Mouse (Mus musculus) left cerebral cortex, postnatal 36 days (tissue): ENCODE measurements at regions not wholly inside any gene's neighbourhood (a gene's known extent, or its start where the extent isn't known, plus 50 kb on each side); places are given as distances from the start of the nearest gene placed in this dataset.

ENCODE experiments used
- DNase-seq, 2 experiments: peaks; one replicate each; pipeline ENCODE4 v3.0.0; 2021 to 2022; ENCODE audit warnings: low spot score in 2 of 2, mixed read lengths in 1 of 2
- intact Hi-C: fragments of 180-260 bp; cut with DNase I; formaldehyde crosslinking; loops from one replicate; pipeline ENCODE4 v1.15.1; 2025

- DNase-seq: no peak
- intact Hi-C loops: no loop called here
Observed at GRCm38 (mm10) chr12:118660384-118661213, 185.5 kb upstream of the Sp8 start.

GRCm38 (mm10) chr12:118659240-118660120, 186.6 kb upstream of the Sp8 start:
- DNase-seq: no peak
- intact Hi-C loops: loop anchor here (5.0 kb wide), 2 partner anchors 178 to 193 kb away; no protein-coding TSS in a partner anchor

GRCm38 (mm10) chr12:118650483-118651160, 195.5 kb upstream of the Sp8 start:
- DNase-seq: no peak
- intact Hi-C loops: no loop called here

GRCm38 (mm10) chr12:118649323-118649973, 196.7 kb upstream of the Sp8 start:
- no peak for DNase-seq
- intact Hi-C loops: no loop called here

- no peak for DNase-seq
- intact Hi-C loops: no loop called here
Observed at GRCm38 (mm10) chr12:118648673-118649072, 197.5 kb upstream of the Sp8 start.

GRCm38 (mm10) chr12:118647270-118648042, 198.7 kb upstream of the Sp8 start:
- DNase-seq: no peak
- intact Hi-C loops: no loop called here

- intact Hi-C loops: no loop called here
Observed at GRCm38 (mm10) chr12:118640925-118641324, 205.2 kb upstream of the Sp8 start.

GRCm38 (mm10) chr12:118637214-118637613, 208.9 kb upstream of the Sp8 start:
- intact Hi-C loops: no loop called here
- no peak for DNase-seq

More at GRCm38 (mm10) chr12:118640925-118641324, 205.2 kb upstream of the Sp8 start:
- no peak for DNase-seq

- no peak for DNase-seq
- intact Hi-C loops: no loop called here
Observed at GRCm38 (mm10) chr12:118635456-118635855, 210.7 kb upstream of the Sp8 start.

GRCm38 (mm10) chr12:118630373-118630772, 215.8 kb upstream of the Sp8 start:
- DNase-seq: no peak
- intact Hi-C loops: no loop called here

GRCm38 (mm10) chr12:118621697-118622485, 224.2 kb upstream of the Sp8 start:
- no peak for DNase-seq
- intact Hi-C loops: no loop called here

- intact Hi-C loops: no loop called here
- DNase-seq: no peak
Observed at GRCm38 (mm10) chr12:118620847-118621636, 225.1 kb upstream of the Sp8 start.

- intact Hi-C loops: no loop called here
- no peak for DNase-seq
Observed at GRCm38 (mm10) chr12:118597015-118597414, 249.1 kb upstream of the Sp8 start.

- no peak for DNase-seq
- intact Hi-C loops: no loop called here
Observed at GRCm38 (mm10) chr12:118594781-118595574, 251.2 kb upstream of the Sp8 start.

- no peak for DNase-seq
Observed at GRCm38 (mm10) chr12:118583829-118584628, 262.1 kb upstream of the Sp8 start.

GRCm38 (mm10) chr12:118569811-118570210, 268.6 kb upstream of the Sp4 start:
- DNase-seq: no peak

More at GRCm38 (mm10) chr12:118583829-118584628, 262.1 kb upstream of the Sp8 start:
- intact Hi-C loops: no loop called here

More at GRCm38 (mm10) chr12:118569811-118570210, 268.6 kb upstream of the Sp4 start:
- intact Hi-C loops: no loop called here
